Mouse (Mus musculus) thymus, adult 2 months (tissue): ENCODE data around the gene Myl4. TPM values are rescaled to one million over a fixed set of nuclear protein-coding genes. Genes with fewer than 3 reads are reported as not detected.
A peak's percentile ranks its signal among the peaks of the same experiment; 100 is the strongest.
"Not testable (repeated sequence)": the region's sequence is repeated elsewhere in the genome, so short reads cannot be mapped to it uniquely, and the experiment has no call there.

Experiments used
- DNase-seq: peaks from one replicate; pipeline ENCODE4 v3.0.0; 2021
- H3K27ac ChIP-seq: fragments of 200-500 bp; 2 replicates; pipeline ENCODE4 v1.5.1; 2012; ENCODE audit warnings: low read length, control low read depth; ENCODE audit not compliant: control insufficient read depth, insufficient read depth
- H3K27me3 ChIP-seq: fragments of 200-500 bp; 2 replicates; pipeline ENCODE4 v1.6.1; 2012; ENCODE audit warnings: mild to moderate bottlenecking, low read length, moderate library complexity, mixed read lengths; ENCODE audit not compliant: control insufficient read depth, insufficient read depth
- H3K36me3 ChIP-seq: fragments of 200-500 bp; 2 replicates; pipeline ENCODE4 v1.6.1; 2012; ENCODE audit warnings: mild to moderate bottlenecking, low read length, moderate library complexity; ENCODE audit not compliant: control insufficient read depth, insufficient read depth
- H3K4me1 ChIP-seq: fragments of 200-500 bp; replicated peaks from 2 replicates; pipeline ENCODE4 v1.6.1; 2012; ENCODE audit warnings: low read length; ENCODE audit not compliant: control insufficient read depth, insufficient read depth
- H3K4me3 ChIP-seq: fragments of 200-500 bp; 2 replicates; pipeline ENCODE4 v1.5.1; 2012; ENCODE audit warnings: mild to moderate bottlenecking, low read length, control low read depth, moderate library complexity; ENCODE audit not compliant: control insufficient read depth, insufficient read depth
- CTCF ChIP-seq: fragments of 200-500 bp; IDR thresholded peaks from 2 replicates; pipeline ENCODE4 v1.5.1; 2012; ENCODE audit warnings: mild to moderate bottlenecking, control low read depth, low read length, moderate library complexity, borderline replicate concordance; ENCODE audit not compliant: control insufficient read depth, poor library complexity, insufficient read depth; ENCODE audit errors: extremely low read depth
- POLR2A ChIP-seq: fragments of 200-500 bp; IDR thresholded peaks from 2 replicates; pipeline ENCODE4 v1.6.1; 2012; ENCODE audit warnings: mild to moderate bottlenecking, low read length, control low read depth, moderate library complexity; ENCODE audit not compliant: control insufficient read depth, poor library complexity, insufficient read depth; ENCODE audit errors: extremely low read depth
- WGBS: fragments of 180-500 bp; shearing (Covaris S2); methylation state at CpG from one replicate; pipeline ENCODE4 v1.1.7; 2018; 5-methylcytosine and 5-hydroxymethylcytosine counted together
- polyA plus RNA-seq: library from polyadenylated mRNA; depleted of rRNA; stranded (reverse); fragments of >200 nt; gene quantifications from 2 replicates; pipeline ENCODE4 v1.2.3, GENCODE M21; 2012

Gene Myl4
- polyA plus RNA-seq, 1 experiment: 60.8 TPM

DNA sequence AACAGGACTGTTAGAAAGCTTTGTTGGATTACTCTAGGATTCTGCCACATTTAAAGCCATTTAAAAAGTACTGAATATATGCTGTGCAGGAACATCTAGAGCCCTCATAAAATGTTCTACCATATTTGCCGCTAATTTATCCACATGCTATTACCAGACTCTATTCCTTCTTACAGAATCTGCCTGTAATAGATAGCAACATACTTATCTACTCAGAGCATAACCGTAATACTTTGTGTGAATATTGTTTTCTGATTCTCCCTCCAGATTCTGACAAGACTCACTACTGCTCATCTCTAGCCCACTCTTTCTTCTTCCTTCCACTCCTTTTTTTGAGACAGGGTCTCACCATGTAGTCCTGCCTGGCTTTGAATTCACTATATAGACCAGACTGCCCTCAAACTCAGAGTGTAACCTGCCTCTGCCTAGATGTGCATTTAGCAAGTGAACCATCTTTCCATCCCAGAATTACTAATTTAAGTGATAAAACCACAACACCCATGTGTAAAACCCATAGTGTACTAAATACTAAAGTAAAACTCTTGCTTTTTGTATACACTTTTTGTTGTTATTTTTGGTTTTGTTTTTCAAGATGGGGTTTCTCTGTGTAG lies 12.4 kb upstream of the Myl4 start:
- Histone ChIP-seq H3K27me3 (no peaks in the 10 kb centered on the region), H3K4me3 (no peak overlapping the region), H3K27ac (no peak overlapping the region), H3K36me3 (peaks cover 23% of the 10 kb centered on the region), H3K4me1 (no peaks in the 10 kb centered on the region)
- 96% methylated on average over 2 of the region's 2 CpGs for WGBS
- DNase-seq: no peak
- TF ChIP-seq CTCF: no peak
- no peak for TF ChIP-seq POLR2A

DNA sequence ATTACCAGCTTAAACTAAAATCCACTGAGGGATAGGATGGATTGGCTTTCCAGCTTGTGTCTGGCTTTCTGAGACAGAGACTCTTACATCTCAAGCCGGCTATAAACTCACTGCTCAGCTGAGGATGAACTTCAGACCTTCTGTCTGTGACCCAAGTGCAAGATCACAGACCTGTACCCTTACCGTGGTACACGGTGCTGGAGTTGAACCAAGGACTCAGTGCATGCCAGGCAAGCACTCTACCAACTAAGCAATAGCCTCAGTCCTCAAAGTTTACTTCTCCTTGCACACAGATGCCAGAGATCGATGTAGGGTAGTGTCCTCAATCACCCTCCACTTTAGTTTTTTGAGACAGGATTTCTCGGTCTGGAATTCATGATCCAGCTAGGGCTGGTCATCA lies 10.7 kb upstream of the Myl4 start:
- no peaks in the 10 kb centered on the region for H3K4me1 ChIP-seq
- WGBS: 95% methylated on average over 5 of the region's 5 CpGs
- DNase-seq: no peak
- no peak overlapping the region for H3K4me3 ChIP-seq
- H3K36me3 ChIP-seq: peaks cover 6% of the 10 kb centered on the region; the same call in 1 of the 2 replicates
- H3K27me3 ChIP-seq: no peaks in the 10 kb centered on the region
- H3K27ac ChIP-seq: no peak overlapping the region
- TF ChIP-seq CTCF (no peak), POLR2A (no peak)

DNA sequence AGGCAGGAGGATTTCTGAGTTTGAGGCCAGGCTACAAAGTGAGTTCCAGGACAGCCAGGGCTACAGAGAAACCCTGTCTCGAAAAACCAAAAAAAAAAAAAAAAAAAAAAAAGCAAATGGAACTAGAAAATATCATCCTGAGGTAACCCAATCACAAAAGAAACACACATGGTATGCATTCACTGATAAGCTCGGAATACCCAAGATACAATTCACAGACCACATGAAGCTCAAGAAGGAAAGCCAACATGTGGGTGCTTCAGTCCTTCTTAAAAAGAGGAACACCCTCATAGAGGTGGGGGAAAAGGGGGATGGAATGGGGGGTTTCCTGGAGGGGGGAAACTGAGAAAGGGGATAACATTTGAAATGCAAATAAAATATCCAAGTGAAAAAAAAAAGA lies 7.1 kb upstream of the Myl4 start:
- H3K4me1 ChIP-seq, H3K36me3 ChIP-seq, H3K4me3 ChIP-seq, H3K27ac ChIP-seq, DNase-seq, H3K27me3 ChIP-seq: not testable (repeated sequence)
- WGBS: 87% methylated on average over 2 of the region's 2 CpGs

DNA sequence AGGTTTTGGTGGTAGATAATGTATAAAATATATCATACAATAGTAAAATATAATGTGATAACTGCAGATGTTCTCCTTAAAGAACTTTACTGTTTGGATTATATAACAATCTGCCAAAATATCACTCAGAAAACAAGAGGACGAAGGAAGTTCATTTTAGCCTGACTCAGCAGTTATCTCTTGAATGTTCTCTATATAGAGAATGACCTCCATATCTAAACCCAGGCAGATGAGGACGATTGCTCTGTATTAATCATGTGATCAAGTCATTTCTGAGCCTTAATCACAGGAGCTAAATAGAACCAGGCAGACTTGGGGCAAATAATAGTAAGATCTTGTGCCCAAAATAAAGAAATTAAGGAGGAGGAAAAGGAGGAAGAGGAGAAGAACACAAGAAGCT lies 6.0 kb upstream of the Myl4 start:
- TF ChIP-seq CTCF (no peak), POLR2A (no peak)
- 0 out of 2 replicates have a peak, but pooled peaks cover 2% of the 10 kb centered on the region for H3K4me1 ChIP-seq
- no peaks in the 10 kb centered on the region for H3K36me3 ChIP-seq
- no peak overlapping the region for H3K4me3 ChIP-seq
- DNase-seq: no peak
- H3K27ac ChIP-seq: no peak overlapping the region
- 67% methylated on average over 2 of the region's 2 CpGs for WGBS
- H3K27me3 ChIP-seq: no peaks in the 10 kb centered on the region

- WGBS: 95% methylated on average over 3 of the region's 3 CpGs
These were observed 3.0 kb upstream of the Myl4 start for GRCm38 (mm10) chr11:104547502-104547901.

GRCm38 (mm10) chr11:104549438-104550405 lies 741 bp upstream of the Myl4 start:
- TF ChIP-seq CTCF (no peak), POLR2A (no peak; the same call in 1 of the 2 replicates)
- WGBS: under 1% methylated on average over 53 of the region's 53 CpGs
- no peaks in the 10 kb centered on the region for H3K36me3 ChIP-seq
- no peaks in the 10 kb centered on the region for H3K27me3 ChIP-seq
- 0 out of 2 replicates have a peak, but pooled peaks cover 2% of the 10 kb centered on the region for H3K4me1 ChIP-seq
- H3K4me3 ChIP-seq: peak overlapping the region; percentile 84
- H3K27ac ChIP-seq: peak overlapping the region; percentile 42
- DNase-seq: no peak

More at GRCm38 (mm10) chr11:104547502-104547901, 3.0 kb upstream of the Myl4 start:
- no peak overlapping the region for H3K4me3 ChIP-seq
- H3K36me3 ChIP-seq: no peaks in the 10 kb centered on the region
- TF ChIP-seq CTCF (no peak), POLR2A (no peak)
- 0 out of 2 replicates have a peak, but pooled peaks cover 2% of the 10 kb centered on the region for H3K4me1 ChIP-seq
- no peak for DNase-seq
- H3K27ac ChIP-seq: no peak overlapping the region
- no peaks in the 10 kb centered on the region for H3K27me3 ChIP-seq

DNA sequence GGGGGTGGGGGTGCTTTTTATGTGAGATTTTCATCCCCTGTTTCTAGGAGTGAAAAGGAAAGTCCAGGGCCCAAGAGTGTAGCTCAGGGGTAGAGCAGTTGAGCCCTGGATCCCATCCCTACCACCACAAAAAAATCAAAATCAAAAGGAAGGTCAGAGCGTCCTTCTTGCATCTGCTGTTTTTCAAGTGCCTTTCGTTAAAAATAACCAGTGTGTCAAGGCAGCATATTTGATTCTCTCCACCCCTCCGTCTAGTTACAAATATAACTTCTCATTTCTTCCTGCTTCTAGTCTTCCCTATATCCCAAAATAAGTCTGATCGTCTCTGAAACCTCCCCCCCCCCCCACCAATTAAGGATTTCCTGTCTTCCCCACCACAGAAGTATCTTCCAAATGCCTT lies 7.6 kb downstream of the Myl4 start:
- Histone ChIP-seq H3K4me3 (no peak overlapping the region), H3K36me3 (no peaks in the 10 kb centered on the region), H3K27me3 (no peaks in the 10 kb centered on the region), H3K27ac (no peak overlapping the region), H3K4me1 (no peaks in the 10 kb centered on the region)
- TF ChIP-seq CTCF (no peak), POLR2A (no peak)
- DNase-seq: no peak
- 65% methylated on average over 4 of the region's 4 CpGs for WGBS
